Comparison of ENCODE assay signal across 8 mouse cellular contexts in genomic region chr5:113179843-113180682, GRCm38 (mm10). TPM values are rescaled to one million over a fixed set of nuclear protein-coding genes. Genes with fewer than 3 reads are reported as not detected.
DNase-seq lines count a peak whose midpoint lies in the region; ATAC-seq lines count a peak whose summit lies in the region.

No protein-coding gene starts in this region.

- ATAC-seq in embryonic facial prominence, embryonic 11.5 days (replicated peaks; ENCODE audit: insufficient number of reproducible peaks, low FRiP score, low TSS enrichment, low read depth) = peak; percentile 68
- peak; percentile 78 for ATAC-seq in granulocyte monocyte progenitor cell, adult 5-6 weeks (replicated peaks; ENCODE audit: poor library complexity, severe bottlenecking)
- ATAC-seq in midbrain, embryonic 11.5 days (ENCODE audit: low FRiP score) = peak; percentile 79

- H3K9ac ChIP-seq in embryonic facial prominence, embryonic 11.5 days (replicated peaks; ENCODE audit: low read length) = peak overlapping the region; percentile 59
- peak overlapping the region; percentile 59 for H3K9ac ChIP-seq in midbrain, embryonic 11.5 days (ENCODE audit: low read length)

- H3K36me3 ChIP-seq in embryonic facial prominence, embryonic 11.5 days (replicated peaks; ENCODE audit: control insufficient read depth, insufficient read depth, low read depth, low read length) = no peaks in the 10 kb centered on the region
- no peaks in the 10 kb centered on the region for H3K36me3 ChIP-seq in midbrain, embryonic 11.5 days (ENCODE audit: control insufficient read depth, insufficient read depth, low read length)

- intact Hi-C loops in left cerebral cortex, postnatal 4 days (cut with DNase I) = loop anchor here (2.0 kb wide), 1 partner anchor 45 kb away; no protein-coding TSS in a partner anchor

- H3K27ac ChIP-seq in embryonic facial prominence, embryonic 11.5 days (replicated peaks; ENCODE audit: low read depth, low read length) = peak overlapping the region; percentile 72
- peak overlapping the region; percentile 46 for H3K27ac ChIP-seq in midbrain, embryonic 11.5 days (ENCODE audit: low read depth, low read length)

- peak overlapping the region; percentile 43 for H3K4me2 ChIP-seq in embryonic facial prominence, embryonic 11.5 days (ENCODE audit: low read depth, low read length)
- peak overlapping the region; percentile 51 for H3K4me2 ChIP-seq in midbrain, embryonic 11.5 days

- H3K4me1 ChIP-seq in embryonic facial prominence, embryonic 11.5 days (ENCODE audit: control insufficient read depth, insufficient read depth, low read length) = no peaks in the 10 kb centered on the region; the same call in 1 of the 2 replicates
- peaks cover 7% of the 10 kb centered on the region for H3K4me1 ChIP-seq in midbrain, embryonic 11.5 days (ENCODE audit: control insufficient read depth, insufficient read depth, low read length)

- WGBS in embryonic facial prominence, embryonic 11.5 days = 2% methylated on average over 26 of the region's 30 CpGs
- WGBS in midbrain, embryonic 11.5 days = 4% methylated on average over 29 of the region's 30 CpGs

- peak; percentile 86 for DNase-seq in adrenal gland, postnatal 25 days
- peak; percentile 95 for DNase-seq in embryonic facial prominence, embryonic 11.5 days (ENCODE audit: low spot score)
- peak; percentile 89 for DNase-seq in kidney, adult 11 months
- DNase-seq in left cerebral cortex, postnatal 4 days = peak; percentile 91
- DNase-seq in midbrain, embryonic 11.5 days (ENCODE audit: low spot score, missing footprints) = peak; percentile 98
- DNase-seq in skeletal muscle tissue, adult 2 months (ENCODE audit: low read depth, low spot score) = peak; percentile 83
- no peak for DNase-seq in adipocyte (ENCODE audit: low spot score)

- peak overlapping the region; percentile 14 for H3K4me3 ChIP-seq in embryonic facial prominence, embryonic 11.5 days (ENCODE audit: low read depth, low read length)
- peak overlapping the region; percentile 17; the same call in 1 of the 2 replicates for H3K4me3 ChIP-seq in midbrain, embryonic 11.5 days (ENCODE audit: low read depth, low read length)

- no peaks in the 10 kb centered on the region for H3K27me3 ChIP-seq in embryonic facial prominence, embryonic 11.5 days (ENCODE audit: control insufficient read depth, insufficient read depth, low read length)
- no peaks in the 10 kb centered on the region for H3K27me3 ChIP-seq in midbrain, embryonic 11.5 days (ENCODE audit: control insufficient read depth, insufficient read depth, low read length)

- H3K9me3 ChIP-seq in embryonic facial prominence, embryonic 11.5 days (replicated peaks; ENCODE audit: control insufficient read depth, low read length) = no peaks in the 10 kb centered on the region
- no peaks in the 10 kb centered on the region for H3K9me3 ChIP-seq in midbrain, embryonic 11.5 days (ENCODE audit: control insufficient read depth, low read length)

RNA-seq across cellular contexts. Expression of gene 2900026A02Rik, which starts 41.0 kb away (rescaled TPM):
- 12.6 and 17.8 TPM in 2 replicates for total RNA-seq in adrenal gland, postnatal 25 days (2021)
- 1.4 and 1.7 TPM in 2 replicates for polyA plus RNA-seq in embryonic facial prominence, embryonic 11.5 days (2014; fragmentation: Nextera tagmentation; extraction: Ambion mirVana)
- 3.0 and 4.1 TPM in 2 replicates for total RNA-seq in granulocyte monocyte progenitor cell, adult 5-6 weeks (2014; fragmentation: Nextera tagmentation)
- 0.47 and 0.88 TPM in 2 replicates for total RNA-seq in granulocyte monocyte progenitor cell, adult 5-6 weeks (2017)
- 10 to 100 TPM; 40.1 to 41.4 TPM for total RNA-seq in left cerebral cortex, postnatal 4 days (2021)
- polyA plus RNA-seq in midbrain, embryonic 11.5 days (2014; fragmentation: Nextera tagmentation; extraction: Ambion mirVana) = 0.98 and 1.2 TPM in 2 replicates

RNA-seq across cellular contexts. Expression of gene Tmem211, which starts 46.6 kb away (rescaled TPM):
- not detected in 2 replicates for total RNA-seq in adrenal gland, postnatal 25 days (2021)
- 0.33 and 0.70 TPM in 2 replicates for polyA plus RNA-seq in embryonic facial prominence, embryonic 11.5 days (2014; fragmentation: Nextera tagmentation; extraction: Ambion mirVana)
- not detected in 2 replicates for total RNA-seq in granulocyte monocyte progenitor cell, adult 5-6 weeks (2014; fragmentation: Nextera tagmentation)
- total RNA-seq in granulocyte monocyte progenitor cell, adult 5-6 weeks (2017) = not detected in 2 replicates
- total RNA-seq in left cerebral cortex, postnatal 4 days (2021) = under 1 TPM in 1 of 2 experiments, not detected in 1; 0.18 TPM
- polyA plus RNA-seq in midbrain, embryonic 11.5 days (2014; fragmentation: Nextera tagmentation; extraction: Ambion mirVana) = 0.16 TPM in 1 of 2 replicates, not detected in the other
